Mouse (Mus musculus) myocyte (in vitro differentiated cells): Measurements from ENCODE around the gene Pheta2.
A peak's percentile ranks its signal among the peaks of the same experiment; 100 is the strongest.

Source experiments
- E2F4 ChIP-seq: IDR thresholded peaks from one replicate; pipeline ENCODE4 v1.6.1; 2011; ENCODE audit warnings: mild to moderate bottlenecking, control low read depth, moderate library complexity; ENCODE audit not compliant: insufficient read depth
- MYOD1 ChIP-seq, 3 experiments: IDR thresholded peaks; one replicate each; pipeline ENCODE4 v1.6.1; 2011; ENCODE audit warnings: control low read depth in 2 of 3, low read depth in 2 of 3, mild to moderate bottlenecking in 2 of 3, moderate library complexity in 1 of 3; ENCODE audit not compliant: insufficient read length in 2 of 3, control insufficient read depth in 1 of 3
- MYOG ChIP-seq, 3 experiments: IDR thresholded peaks; one replicate each; pipeline ENCODE4 v1.6.1; 2011; ENCODE audit warnings: control low read depth in 2 of 3, low read depth in 2 of 3, mild to moderate bottlenecking in 2 of 3; ENCODE audit not compliant: insufficient read length in 2 of 3, control insufficient read depth in 1 of 3, insufficient read depth in 1 of 3

GRCm38 (mm10) chr15:82345820-82346470, 7.2 kb downstream of the Pheta2 start:
- TF ChIP-seq E2F4 (peak; percentile 58), MYOG (IDR thresholded peaks at IDR 0.05; ENCODE audit: control insufficient read depth in 1 of 3, insufficient read depth in 1 of 3, insufficient read length in 2 of 3, low read depth in 2 of 3) (peak in 1 of 3 experiments; percentile 28), MYOD1 (IDR thresholded peaks at IDR 0.05; ENCODE audit: control insufficient read depth in 1 of 3, insufficient read length in 2 of 3, low read depth in 2 of 3) (peak; percentile 28 to 46 (median 35))
